Mouse (Mus musculus) limb, embryonic 14.5 days (tissue): ENCODE measurements around the gene Col19a1. TPM values are rescaled to one million over a fixed set of nuclear protein-coding genes. Genes with fewer than 3 reads are reported as not detected.

Source experiments
- ATAC-seq: fragments of 200-750 bp; cut with Nextera tagmentation; 2 replicates; pipeline ENCODE4 v1.8.0; 2017; ENCODE audit warnings: low read depth, moderate number of reproducible peaks, moderate TSS enrichment; ENCODE audit not compliant: low FRiP score
- DNase-seq: peaks from one replicate; pipeline ENCODE4 v3.0.0-alpha.2; 2015; ENCODE audit warnings: low spot score
- H3K27ac ChIP-seq: fragments of 300-500 bp; sonication (generic); replicated peaks from 2 replicates; pipeline ENCODE4 v1.5.1; 2014; ENCODE audit warnings: low read depth, mild to moderate bottlenecking, low read length, moderate library complexity, mixed read lengths
- H3K27me3 ChIP-seq: fragments of 300-500 bp; sonication (generic); 2 replicates; pipeline ENCODE4 v1.6.1; 2014; ENCODE audit warnings: low read length, mixed read lengths; ENCODE audit not compliant: control insufficient read depth, insufficient read depth
- H3K36me3 ChIP-seq: fragments of 300-500 bp; sonication (generic); 2 replicates; pipeline ENCODE4 v1.6.1; 2014; ENCODE audit warnings: mild to moderate bottlenecking, low read length, moderate library complexity, mixed read lengths; ENCODE audit not compliant: control insufficient read depth, insufficient read depth
- H3K4me1 ChIP-seq: fragments of 300-500 bp; sonication (generic); 2 replicates; pipeline ENCODE4 v1.6.1; 2014; ENCODE audit warnings: antibody characterized with exemption, low read length, mixed read lengths; ENCODE audit not compliant: control insufficient read depth, insufficient read depth
- H3K4me2 ChIP-seq: fragments of 300-500 bp; sonication (generic); replicated peaks from 2 replicates; pipeline ENCODE4 v1.6.1; 2014; ENCODE audit warnings: low read depth, mild to moderate bottlenecking, low read length, moderate library complexity; ENCODE audit not compliant: severe bottlenecking
- H3K4me3 ChIP-seq: fragments of 300-500 bp; sonication (generic); replicated peaks from 2 replicates; pipeline ENCODE4 v1.5.1; 2014; ENCODE audit warnings: low read length
- H3K9ac ChIP-seq: fragments of 300-500 bp; sonication (generic); 2 replicates; pipeline ENCODE4 v1.6.1; 2014; ENCODE audit warnings: mild to moderate bottlenecking, low read depth, low read length, moderate library complexity; ENCODE audit not compliant: severe bottlenecking
- H3K9me3 ChIP-seq: fragments of 300-500 bp; sonication (generic); 2 replicates; pipeline ENCODE4 v1.6.1; 2016; ENCODE audit warnings: low read length; ENCODE audit not compliant: control insufficient read depth
- POLR2A ChIP-seq: fragments of 200-500 bp; IDR thresholded peaks from 2 replicates; pipeline ENCODE4 v1.8.0; 2012; ENCODE audit warnings: inconsistent platforms, mild to moderate bottlenecking, moderate library complexity, borderline replicate concordance; ENCODE audit not compliant: insufficient read depth, insufficient read length; ENCODE audit errors: extremely low read depth
- WGBS: fragments of 180-500 bp; shearing (Covaris S2); extraction: QIAGEN DNeasy Blood & Tissue Kit; methylation state at CpG from one replicate; pipeline ENCODE4 v1.1.7; 2014; 5-methylcytosine and 5-hydroxymethylcytosine counted together
- polyA plus RNA-seq, 2 experiments: library from polyadenylated mRNA; depleted of rRNA in 1 of 2; stranded (reverse) in 1 of 2; unstranded in 1 of 2; fragments of >200 nt; fragmentation: Nextera tagmentation in 1 of 2; extraction: Ambion mirVana in 1 of 2; gene quantifications; 2 replicates each; pipeline versions ENCODE4 v1.2.1 to v1.2.3; 2012 to 2014

The Col19a1 gene
- polyA plus RNA-seq, 2 experiments: 0.98 to 4.2 TPM

DNA sequence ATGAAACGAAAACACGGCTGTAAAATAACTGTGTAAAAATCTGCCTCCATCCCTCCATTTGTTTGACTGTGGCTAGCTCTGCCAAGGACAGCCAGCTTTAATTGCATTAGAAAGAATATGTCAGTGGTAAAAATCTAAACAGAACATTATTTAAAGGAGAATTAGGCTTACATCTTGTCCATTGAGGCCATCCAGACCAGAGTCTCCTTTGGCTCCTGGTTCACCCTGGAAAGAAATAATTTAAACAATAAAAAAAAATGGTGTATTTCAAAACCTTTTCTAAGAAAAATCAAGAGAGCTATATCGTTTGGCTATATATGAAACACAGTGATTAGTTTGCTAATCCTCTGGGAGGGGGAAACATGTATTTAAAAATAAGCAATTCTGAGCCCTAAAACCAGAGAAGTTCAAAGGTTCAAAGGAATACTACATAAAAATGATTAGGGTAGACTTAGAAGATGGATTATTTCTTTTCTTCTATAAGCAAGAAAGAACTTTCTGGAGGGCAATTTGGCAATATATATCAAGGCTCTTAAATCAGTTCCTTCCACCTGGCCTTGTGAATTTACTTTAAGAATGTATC, 125.9 kb downstream of the Col19a1 start:
- Histone ChIP-seq H3K4me1 (no peaks in the 10 kb centered on the region), H3K4me2 (no peak overlapping the region), H3K27ac (no peak overlapping the region), H3K36me3 (no peaks in the 10 kb centered on the region), H3K4me3 (no peak overlapping the region), H3K27me3 (no peaks in the 10 kb centered on the region), H3K9ac (no peak overlapping the region), H3K9me3 (no peaks in the 10 kb centered on the region)
- TF ChIP-seq POLR2A: no peak
- DNase-seq: peak; percentile 34
- WGBS: 52% methylated on average over 3 of the region's 3 CpGs
- ATAC-seq: no peak

DNA sequence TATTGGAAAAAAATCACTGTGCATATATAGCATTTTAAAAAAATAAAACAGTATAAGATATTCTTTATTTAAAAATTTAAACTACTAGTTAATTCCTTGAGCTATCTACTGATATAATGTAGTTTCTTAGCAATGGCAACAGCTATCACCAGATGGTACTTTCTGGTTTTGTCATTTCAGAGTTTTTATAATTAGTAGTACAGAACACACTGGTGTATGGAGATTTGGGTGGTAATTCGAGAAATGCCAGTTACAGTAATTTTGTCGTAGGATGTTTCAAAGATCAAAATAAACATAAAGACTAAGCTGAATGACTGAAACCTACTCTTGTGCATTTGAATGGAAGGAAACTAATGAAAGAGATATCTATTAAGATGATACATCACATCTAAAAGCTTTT, 129.3 kb downstream of the Col19a1 start:
- Histone ChIP-seq H3K9ac (no peak overlapping the region), H3K4me2 (no peak overlapping the region), H3K4me1 (no peaks in the 10 kb centered on the region), H3K36me3 (no peaks in the 10 kb centered on the region), H3K4me3 (no peak overlapping the region), H3K27me3 (no peaks in the 10 kb centered on the region), H3K9me3 (no peaks in the 10 kb centered on the region), H3K27ac (no peak overlapping the region)
- DNase-seq (no peak), ATAC-seq (no peak)
- TF ChIP-seq POLR2A: no peak
- 86% methylated on average over 2 of the region's 2 CpGs for WGBS

DNA sequence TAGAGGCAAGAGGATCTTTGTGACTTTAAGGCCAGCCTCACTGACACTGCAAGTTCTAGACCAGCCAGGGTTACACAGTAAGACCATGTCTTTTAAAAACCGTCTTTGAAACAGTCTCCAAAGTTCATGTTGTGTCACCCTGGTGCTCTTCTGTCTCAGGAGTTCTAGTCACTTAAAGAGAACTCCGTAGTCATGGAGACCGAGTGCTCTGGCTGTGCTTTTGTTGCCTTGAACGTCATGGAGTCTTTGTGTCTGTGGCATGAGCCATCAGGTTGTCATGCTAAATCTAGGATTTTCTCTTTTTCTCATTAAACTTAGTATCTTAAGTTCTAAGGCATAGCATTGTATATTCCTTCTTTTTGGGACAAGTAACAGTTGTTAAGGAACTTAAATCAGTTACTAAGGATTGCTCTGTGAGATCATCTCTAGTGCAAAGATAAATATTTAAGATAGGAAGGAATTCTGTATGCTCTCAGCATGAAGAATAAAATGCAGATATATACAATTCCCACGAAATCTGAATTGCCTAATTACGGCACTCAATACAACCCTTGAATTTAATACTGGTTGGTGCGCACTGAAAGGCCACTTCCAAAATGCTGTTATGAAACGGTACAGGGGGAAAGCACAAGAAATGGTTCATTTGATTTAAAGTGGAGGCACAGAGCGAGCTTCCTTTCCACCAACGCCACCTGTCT, 134.6 kb downstream of the Col19a1 start:
- no peaks in the 10 kb centered on the region for H3K36me3 ChIP-seq
- H3K27ac ChIP-seq: no peak overlapping the region
- TF ChIP-seq POLR2A: no peak
- ATAC-seq (no peak), DNase-seq (no peak)
- no peaks in the 10 kb centered on the region for H3K27me3 ChIP-seq
- no peak overlapping the region for H3K4me2 ChIP-seq
- H3K9ac ChIP-seq: no peak overlapping the region
- WGBS: 70% methylated on average over 10 of the region's 10 CpGs
- H3K4me1 ChIP-seq: no peaks in the 10 kb centered on the region
- H3K4me3 ChIP-seq: no peak overlapping the region
- H3K9me3 ChIP-seq: no peaks in the 10 kb centered on the region

DNA sequence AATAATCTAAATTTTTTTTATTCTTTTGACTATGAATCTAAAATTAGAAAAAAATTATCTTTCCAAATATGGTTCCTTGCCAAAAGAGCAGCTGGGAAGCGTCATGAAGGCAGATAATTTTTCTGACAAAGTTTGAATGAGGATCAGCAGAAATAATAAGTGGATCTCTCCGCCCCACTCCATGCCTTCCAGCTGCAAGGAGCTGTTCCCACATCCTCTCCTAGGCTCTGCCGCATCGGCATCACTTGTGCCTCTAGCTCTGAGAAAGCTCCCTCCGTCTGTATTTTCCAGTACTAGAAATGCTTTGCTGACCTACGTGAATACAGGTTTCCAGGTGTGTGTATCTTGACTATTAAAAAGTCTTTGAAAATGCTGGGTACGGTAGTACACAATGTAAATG, 135.1 kb downstream of the Col19a1 start:
- no peak overlapping the region for H3K4me3 ChIP-seq
- no peak for ATAC-seq
- DNase-seq: no peak
- no peaks in the 10 kb centered on the region for H3K4me1 ChIP-seq
- no peak for TF ChIP-seq POLR2A
- no peak overlapping the region for H3K9ac ChIP-seq
- H3K9me3 ChIP-seq: no peaks in the 10 kb centered on the region
- H3K36me3 ChIP-seq: no peaks in the 10 kb centered on the region
- H3K4me2 ChIP-seq: no peak overlapping the region
- 77% methylated on average over 7 of the region's 7 CpGs for WGBS
- no peaks in the 10 kb centered on the region for H3K27me3 ChIP-seq
- H3K27ac ChIP-seq: no peak overlapping the region

DNA sequence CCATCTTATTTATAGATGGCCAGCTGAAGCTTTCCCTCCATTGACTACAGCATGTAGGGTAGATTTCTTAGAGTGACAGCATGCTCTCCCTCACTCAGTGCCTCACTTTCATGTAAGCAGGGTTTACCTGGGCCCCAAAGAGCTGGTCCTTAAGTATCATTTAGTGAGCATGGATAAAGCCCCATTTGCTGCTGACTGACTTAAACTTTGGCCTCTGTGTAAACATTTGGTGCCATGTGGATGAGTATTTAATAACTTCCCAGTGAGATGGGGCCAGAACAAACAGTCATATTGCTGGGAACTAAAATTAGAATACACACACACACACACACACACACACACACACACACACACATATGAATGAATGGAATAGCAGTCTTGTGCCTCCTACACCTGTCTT, 149.8 kb downstream of the Col19a1 start:
- Histone ChIP-seq H3K27me3 (no peaks in the 10 kb centered on the region), H3K27ac (no peak overlapping the region), H3K4me3 (no peak overlapping the region), H3K9ac (no peak overlapping the region), H3K4me2 (no peak overlapping the region), H3K4me1 (no peaks in the 10 kb centered on the region), H3K9me3 (no peaks in the 10 kb centered on the region), H3K36me3 (no peaks in the 10 kb centered on the region)
- DNase-seq: no peak
- TF ChIP-seq POLR2A: no peak
- no peak for ATAC-seq

DNA sequence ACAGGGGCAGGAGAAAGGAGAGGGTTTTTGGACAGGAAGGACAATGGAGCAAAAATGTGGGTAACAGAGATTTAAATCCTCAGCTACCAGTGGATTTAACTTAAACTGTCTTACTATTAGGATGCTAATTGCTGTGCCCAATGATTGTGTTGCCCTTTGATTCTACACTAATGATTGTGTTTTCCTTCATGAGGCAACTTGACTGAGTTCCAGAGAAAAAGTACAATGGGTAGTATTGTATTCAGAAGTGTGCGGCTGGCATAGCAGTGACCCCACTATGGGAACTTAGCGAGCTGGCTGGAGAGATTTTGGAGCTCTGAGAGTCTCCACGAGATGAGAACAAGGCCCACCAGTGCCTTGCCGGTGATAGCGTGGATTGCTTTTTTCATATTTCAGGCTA, 159.0 kb downstream of the Col19a1 start:
- WGBS: 93% methylated on average over 5 of the region's 5 CpGs
- H3K36me3 ChIP-seq: no peaks in the 10 kb centered on the region
- H3K9me3 ChIP-seq: no peaks in the 10 kb centered on the region
- H3K27me3 ChIP-seq: no peaks in the 10 kb centered on the region
- no peak for ATAC-seq
- H3K4me2 ChIP-seq: no peak overlapping the region
- TF ChIP-seq POLR2A: no peak
- no peak for DNase-seq
- H3K9ac ChIP-seq: no peak overlapping the region
- no peaks in the 10 kb centered on the region for H3K4me1 ChIP-seq
- H3K4me3 ChIP-seq: no peak overlapping the region
- H3K27ac ChIP-seq: no peak overlapping the region
